Mouse (Mus musculus): ENCODE measurements at regions not wholly inside any gene's neighbourhood (a gene's known extent, or its start where the extent isn't known, plus 50 kb on each side); places are given as distances from the start of the nearest gene placed in this dataset.

DNA sequence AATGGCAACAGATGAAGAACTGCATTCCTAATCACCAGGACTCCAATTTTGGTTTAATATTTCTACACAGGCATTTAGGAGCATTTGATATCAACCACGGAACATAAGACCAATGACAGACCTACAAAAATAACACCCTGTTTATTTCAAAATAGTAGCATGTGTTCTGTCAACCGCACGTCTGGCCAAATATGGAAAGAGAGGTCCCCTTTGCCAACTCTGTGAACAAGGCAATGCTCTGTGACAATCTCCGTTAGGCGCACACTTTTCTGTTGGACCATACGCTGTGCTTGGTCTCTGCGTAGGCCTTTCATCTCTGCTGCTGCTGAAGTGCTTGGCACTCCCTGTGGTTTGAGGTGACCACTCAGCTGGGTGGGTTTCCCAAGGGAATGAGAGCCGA, 173.2 kb downstream of the Gadd45g start:
- DNase-seq (ENCODE audit: low spot score): no peak
- 88% methylated on average over 8 of the region's 8 CpGs for WGBS
- H3K27ac ChIP-seq (ENCODE audit: low read depth, low read length): no peak overlapping the region
- H3K4me1 ChIP-seq (ENCODE audit: control insufficient read depth, insufficient read depth, low read length): peaks cover 21% of the 10 kb centered on the region
- no peak for ATAC-seq (ENCODE audit: insufficient read depth, low FRiP score, low TSS enrichment)
- H3K9me3 ChIP-seq (ENCODE audit: control insufficient read depth, low read length): no peaks in the 10 kb centered on the region
- H3K36me3 ChIP-seq (ENCODE audit: control insufficient read depth, insufficient read depth, low read length): no peaks in the 10 kb centered on the region
- H3K4me3 ChIP-seq (ENCODE audit: low read depth, low read length): no peak overlapping the region
- no peak overlapping the region for H3K4me2 ChIP-seq (ENCODE audit: low read depth)
- H3K9ac ChIP-seq (ENCODE audit: low read length): no peak overlapping the region
- H3K27me3 ChIP-seq (ENCODE audit: control insufficient read depth, insufficient read depth, low read length): no peaks in the 10 kb centered on the region

DNA sequence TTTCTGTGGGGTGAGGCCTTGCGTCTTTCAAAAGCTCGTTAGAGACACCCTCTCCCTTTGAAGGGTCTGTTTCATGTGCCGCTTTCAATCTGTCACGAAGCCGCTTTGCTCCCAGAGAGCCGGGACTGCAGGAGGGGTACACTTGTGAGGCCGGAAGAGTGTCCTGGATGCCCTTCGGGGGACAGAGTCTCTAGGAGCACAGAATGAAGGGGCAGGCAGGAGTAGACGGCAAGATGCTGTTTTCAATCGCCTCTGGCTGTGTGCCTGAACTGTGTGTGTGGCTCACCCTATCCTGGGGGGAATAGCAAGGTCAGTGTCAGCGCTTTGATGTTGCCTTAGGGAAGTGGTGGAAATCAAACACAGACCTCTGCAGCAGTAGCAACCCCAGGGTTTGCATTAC, 174.7 kb downstream of the Gadd45g start:
- Histone ChIP-seq H3K36me3 (ENCODE audit: control insufficient read depth, insufficient read depth, low read length) (no peaks in the 10 kb centered on the region), H3K9me3 (ENCODE audit: control insufficient read depth, low read length) (no peaks in the 10 kb centered on the region), H3K9ac (ENCODE audit: low read length) (0 out of 2 replicates have a peak overlapping the region, but pooled peaks have one; percentile 24), H3K27ac (ENCODE audit: low read depth, low read length) (no peak overlapping the region), H3K4me2 (ENCODE audit: low read depth) (no peak overlapping the region), H3K27me3 (ENCODE audit: control insufficient read depth, insufficient read depth, low read length) (no peaks in the 10 kb centered on the region), H3K4me1 (ENCODE audit: control insufficient read depth, insufficient read depth, low read length) (peaks cover 21% of the 10 kb centered on the region), H3K4me3 (ENCODE audit: low read depth, low read length) (no peak overlapping the region)
- DNase-seq (ENCODE audit: low spot score) (peak; percentile 38), ATAC-seq (ENCODE audit: insufficient read depth, low FRiP score, low TSS enrichment) (no peak)
- WGBS: 35% methylated on average over 11 of the region's 11 CpGs

DNA sequence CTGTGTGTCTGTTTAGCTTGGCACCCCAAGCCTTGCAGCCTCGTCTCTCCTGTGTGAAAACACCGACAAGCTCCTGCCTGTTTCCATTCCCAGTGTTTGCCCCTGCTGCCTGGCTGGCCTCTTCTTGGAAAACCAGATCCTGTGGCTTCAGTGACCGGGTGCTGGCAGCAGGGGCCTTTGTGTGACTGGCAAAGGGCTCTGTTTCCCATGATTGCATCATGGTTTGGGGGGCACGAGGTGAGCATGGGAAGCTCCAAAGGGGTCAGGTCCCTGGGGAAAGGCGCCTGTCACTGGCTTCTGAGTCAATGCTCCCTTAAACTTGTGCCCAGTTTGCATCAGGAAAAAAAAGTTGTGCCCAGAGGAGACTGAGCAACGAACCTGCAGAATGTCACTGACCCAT, 175.3 kb downstream of the Gadd45g start:
- H3K36me3 ChIP-seq (ENCODE audit: control insufficient read depth, insufficient read depth, low read length): no peaks in the 10 kb centered on the region
- H3K9me3 ChIP-seq (ENCODE audit: control insufficient read depth, low read length): no peaks in the 10 kb centered on the region
- H3K27ac ChIP-seq (ENCODE audit: low read depth, low read length): no peak overlapping the region
- H3K4me2 ChIP-seq (ENCODE audit: low read depth): no peak overlapping the region
- H3K4me3 ChIP-seq (ENCODE audit: low read depth, low read length): no peak overlapping the region
- H3K27me3 ChIP-seq (ENCODE audit: control insufficient read depth, insufficient read depth, low read length): no peaks in the 10 kb centered on the region
- ATAC-seq (ENCODE audit: insufficient read depth, low FRiP score, low TSS enrichment) (no peak), DNase-seq (ENCODE audit: low spot score) (no peak)
- 60% methylated on average over 6 of the region's 6 CpGs for WGBS
- H3K9ac ChIP-seq (ENCODE audit: low read length): no peak overlapping the region
- H3K4me1 ChIP-seq (ENCODE audit: control insufficient read depth, insufficient read depth, low read length): peaks cover 21% of the 10 kb centered on the region

DNA sequence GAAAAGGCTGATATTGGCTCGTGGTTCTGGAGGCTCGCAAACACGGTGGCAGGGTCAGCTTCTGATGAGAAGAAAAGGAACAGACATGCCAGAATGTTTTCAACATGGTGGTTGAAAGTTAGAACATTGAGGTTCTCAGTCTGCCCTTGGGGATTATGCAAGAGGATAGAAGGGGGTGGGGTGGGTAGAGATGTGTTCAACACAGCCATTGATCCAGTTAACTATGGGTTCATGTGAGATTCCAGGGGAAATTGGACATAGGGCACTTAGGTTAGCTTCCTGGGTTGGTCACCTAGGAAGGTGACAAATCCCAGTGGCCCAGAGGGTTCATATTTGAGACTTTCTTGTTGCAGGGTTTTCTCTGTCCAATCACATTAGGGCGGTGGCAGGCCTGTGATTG, 176.1 kb downstream of the Gadd45g start:
- Histone ChIP-seq H3K27ac (ENCODE audit: low read depth, low read length) (no peak overlapping the region), H3K4me2 (ENCODE audit: low read depth) (no peak overlapping the region), H3K9ac (ENCODE audit: low read length) (no peak overlapping the region), H3K4me1 (ENCODE audit: control insufficient read depth, insufficient read depth, low read length) (peaks cover 21% of the 10 kb centered on the region), H3K9me3 (ENCODE audit: control insufficient read depth, low read length) (no peaks in the 10 kb centered on the region), H3K27me3 (ENCODE audit: control insufficient read depth, insufficient read depth, low read length) (no peaks in the 10 kb centered on the region), H3K4me3 (ENCODE audit: low read depth, low read length) (no peak overlapping the region), H3K36me3 (ENCODE audit: control insufficient read depth, insufficient read depth, low read length) (no peaks in the 10 kb centered on the region)
- ATAC-seq (ENCODE audit: insufficient read depth, low FRiP score, low TSS enrichment) (no peak), DNase-seq (ENCODE audit: low spot score) (no peak)
- WGBS: 85% methylated on average over 4 of the region's 4 CpGs

DNA sequence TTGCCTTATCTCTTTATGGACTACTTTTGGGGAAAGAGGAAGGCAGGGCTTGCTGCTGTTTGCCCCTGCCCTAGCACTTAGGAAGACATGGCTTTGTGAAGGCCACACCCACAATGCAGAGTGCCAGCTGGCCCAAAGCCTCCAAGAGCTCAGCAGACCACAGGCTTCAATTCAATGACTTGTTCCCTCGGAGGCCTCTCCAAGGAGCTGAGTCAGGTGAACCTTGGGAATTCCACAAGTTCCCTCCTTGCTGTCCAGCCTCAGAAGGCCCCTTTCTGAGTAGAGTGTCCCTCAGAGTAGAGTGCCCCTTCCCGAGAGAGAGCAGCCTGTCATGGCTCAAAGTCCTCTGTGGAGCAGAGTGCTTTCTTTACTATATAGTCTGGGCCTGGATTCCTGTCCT, 177.9 kb downstream of the Gadd45g start:
- Histone ChIP-seq H3K4me2 (ENCODE audit: low read depth) (no peak overlapping the region), H3K36me3 (ENCODE audit: control insufficient read depth, insufficient read depth, low read length) (no peaks in the 10 kb centered on the region), H3K27ac (ENCODE audit: low read depth, low read length) (peak overlapping the region; percentile 36; the same call in 1 of the 2 replicates), H3K9me3 (ENCODE audit: control insufficient read depth, low read length) (no peaks in the 10 kb centered on the region), H3K9ac (ENCODE audit: low read length) (no peak overlapping the region), H3K4me3 (ENCODE audit: low read depth, low read length) (no peak overlapping the region), H3K4me1 (ENCODE audit: control insufficient read depth, insufficient read depth, low read length) (peaks cover 21% of the 10 kb centered on the region), H3K27me3 (ENCODE audit: control insufficient read depth, insufficient read depth, low read length) (no peaks in the 10 kb centered on the region)
- ATAC-seq (ENCODE audit: insufficient read depth, low FRiP score, low TSS enrichment) (no peak), DNase-seq (ENCODE audit: low spot score) (peak; percentile 32)
- WGBS: 47% methylated on average over 2 of the region's 2 CpGs

DNA sequence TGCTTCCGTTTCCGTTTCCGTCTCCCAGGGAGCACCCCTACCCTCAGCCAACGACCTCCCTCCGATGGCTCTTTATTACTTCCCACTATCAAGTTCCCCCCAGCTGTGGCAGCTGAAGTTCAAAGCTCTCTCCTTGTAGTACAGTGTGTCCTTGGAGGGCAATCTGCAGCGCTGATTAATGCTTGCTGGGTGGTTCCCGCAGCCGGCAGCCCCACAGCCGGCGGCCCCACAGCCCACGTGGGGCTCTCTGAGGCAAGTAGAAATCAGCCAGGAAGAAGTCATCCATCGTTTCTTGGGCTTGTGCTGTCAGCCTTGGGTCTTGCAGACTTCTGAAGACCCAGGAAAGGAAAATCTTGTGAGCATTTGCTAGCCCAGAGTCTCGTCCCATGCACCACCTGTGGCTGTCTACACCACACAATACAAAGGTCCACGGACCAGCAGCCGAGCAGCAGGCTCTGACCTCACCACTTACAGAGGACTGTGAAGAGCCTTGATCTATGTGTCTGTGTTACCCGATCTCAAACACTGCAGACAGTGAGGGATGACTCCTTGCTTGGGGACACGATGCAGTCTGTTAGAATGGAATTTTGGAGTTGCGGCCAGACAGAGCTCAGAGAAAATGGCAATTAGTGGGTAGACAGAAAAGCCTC, 178.5 kb downstream of the Gadd45g start:
- WGBS: 19% methylated on average over 18 of the region's 18 CpGs
- ATAC-seq (ENCODE audit: insufficient read depth, low FRiP score, low TSS enrichment): 0 out of 2 replicates have a peak, but pooled peaks have one; percentile 45
- Histone ChIP-seq H3K4me2 (ENCODE audit: low read depth) (0 out of 2 replicates have a peak overlapping the region, but pooled peaks have one; percentile 0), H3K9me3 (ENCODE audit: control insufficient read depth, low read length) (no peaks in the 10 kb centered on the region), H3K27ac (ENCODE audit: low read depth, low read length) (no peak overlapping the region), H3K36me3 (ENCODE audit: control insufficient read depth, insufficient read depth, low read length) (no peaks in the 10 kb centered on the region), H3K4me3 (ENCODE audit: low read depth, low read length) (no peak overlapping the region), H3K9ac (ENCODE audit: low read length) (no peak overlapping the region), H3K4me1 (ENCODE audit: control insufficient read depth, insufficient read depth, low read length) (peaks cover 21% of the 10 kb centered on the region), H3K27me3 (ENCODE audit: control insufficient read depth, insufficient read depth, low read length) (no peaks in the 10 kb centered on the region)
- DNase-seq (ENCODE audit: low spot score): peak; percentile 80

DNA sequence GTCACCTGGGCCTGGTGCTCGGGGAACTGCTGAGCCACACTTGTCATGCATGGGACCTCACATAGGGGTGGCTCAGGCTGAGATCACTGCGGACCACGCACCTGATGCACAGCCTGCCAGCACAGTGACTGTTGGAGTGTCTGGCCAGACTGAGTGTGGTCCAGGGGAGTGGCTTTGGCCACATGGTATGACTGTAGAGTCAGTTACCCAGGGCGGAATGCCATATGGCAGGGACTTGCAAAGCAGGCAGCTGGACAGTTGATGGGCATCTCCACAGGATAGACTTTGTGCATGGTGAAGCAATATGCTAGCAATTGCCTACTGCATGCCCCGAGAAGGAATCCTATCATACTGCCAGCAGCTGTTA, 179.0 kb downstream of the Gadd45g start:
- H3K36me3 ChIP-seq (ENCODE audit: control insufficient read depth, insufficient read depth, low read length): no peaks in the 10 kb centered on the region
- no peaks in the 10 kb centered on the region for H3K27me3 ChIP-seq (ENCODE audit: control insufficient read depth, insufficient read depth, low read length)
- H3K9ac ChIP-seq (ENCODE audit: low read length): no peak overlapping the region
- H3K4me3 ChIP-seq (ENCODE audit: low read depth, low read length): no peak overlapping the region
- H3K4me1 ChIP-seq (ENCODE audit: control insufficient read depth, insufficient read depth, low read length): peaks cover 21% of the 10 kb centered on the region
- ATAC-seq (ENCODE audit: insufficient read depth, low FRiP score, low TSS enrichment) (peak; percentile 61; the same call in 1 of the 2 replicates), DNase-seq (ENCODE audit: low spot score) (peak; percentile 42)
- no peak overlapping the region for H3K27ac ChIP-seq (ENCODE audit: low read depth, low read length)
- no peak overlapping the region for H3K4me2 ChIP-seq (ENCODE audit: low read depth)
- H3K9me3 ChIP-seq (ENCODE audit: control insufficient read depth, low read length): no peaks in the 10 kb centered on the region
- 58% methylated on average over 5 of the region's 5 CpGs for WGBS

DNA sequence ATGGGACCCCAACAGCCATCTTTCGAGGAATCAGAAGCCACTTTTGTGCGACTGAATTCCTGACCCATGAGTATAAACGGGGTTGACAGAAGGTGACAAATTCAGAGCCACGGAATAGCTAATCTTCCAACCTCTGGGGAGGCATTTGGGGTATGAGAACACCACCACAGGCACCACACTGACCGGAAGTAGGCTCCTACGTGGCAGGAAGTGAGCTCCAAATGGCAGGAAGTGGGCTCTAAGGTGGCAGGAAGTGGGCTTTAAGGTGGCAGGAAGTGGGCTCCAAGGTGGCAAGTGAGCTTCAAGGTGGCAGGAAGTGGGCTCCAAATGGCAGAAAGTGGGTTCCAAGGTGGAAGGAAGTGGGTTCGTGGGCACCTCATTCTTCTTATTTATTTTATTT, 179.8 kb downstream of the Gadd45g start:
- no peak overlapping the region for H3K9ac ChIP-seq (ENCODE audit: low read length)
- DNase-seq (ENCODE audit: low spot score) (no peak), ATAC-seq (ENCODE audit: insufficient read depth, low FRiP score, low TSS enrichment) (no peak)
- H3K27ac ChIP-seq (ENCODE audit: low read depth, low read length): no peak overlapping the region
- H3K4me3 ChIP-seq (ENCODE audit: low read depth, low read length): no peak overlapping the region
- H3K4me2 ChIP-seq (ENCODE audit: low read depth): no peak overlapping the region
- 87% methylated on average over 7 of the region's 7 CpGs for WGBS
- H3K9me3 ChIP-seq (ENCODE audit: control insufficient read depth, low read length): no peaks in the 10 kb centered on the region
- H3K27me3 ChIP-seq (ENCODE audit: control insufficient read depth, insufficient read depth, low read length): no peaks in the 10 kb centered on the region
- H3K4me1 ChIP-seq (ENCODE audit: control insufficient read depth, insufficient read depth, low read length): peaks cover 18% of the 10 kb centered on the region
- H3K36me3 ChIP-seq (ENCODE audit: control insufficient read depth, insufficient read depth, low read length): no peaks in the 10 kb centered on the region

DNA sequence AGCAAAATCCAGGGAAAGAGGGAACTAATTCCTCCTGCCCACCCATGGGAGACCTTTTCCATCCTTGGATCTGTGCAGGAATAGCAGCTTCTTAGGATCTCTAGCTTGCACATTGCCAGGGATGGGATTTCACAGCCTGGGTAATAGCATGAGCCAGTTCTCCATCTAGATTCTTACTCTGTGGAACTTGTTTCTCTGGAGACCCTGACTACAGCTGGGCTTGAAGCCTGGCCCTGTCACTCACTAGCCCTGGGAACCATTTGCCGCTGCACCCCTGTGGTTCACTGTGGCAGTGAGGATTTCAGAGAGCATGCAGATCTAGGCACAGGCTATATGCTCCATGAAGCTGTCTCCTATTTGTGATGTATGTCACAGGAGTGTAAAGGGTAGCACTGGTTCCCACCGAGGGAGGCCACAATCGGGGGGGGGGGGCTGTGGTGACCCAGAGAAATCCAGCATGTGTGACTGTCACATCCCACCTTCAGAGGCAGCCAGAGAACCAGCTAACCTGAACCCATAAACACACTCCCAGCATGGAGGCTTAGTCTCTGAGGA, 183.5 kb downstream of the Gadd45g start:
- Histone ChIP-seq H3K4me1 (ENCODE audit: control insufficient read depth, insufficient read depth, low read length) (peaks cover 6% of the 10 kb centered on the region), H3K27ac (ENCODE audit: low read depth, low read length) (no peak overlapping the region), H3K9me3 (ENCODE audit: control insufficient read depth, low read length) (no peaks in the 10 kb centered on the region), H3K4me3 (ENCODE audit: low read depth, low read length) (no peak overlapping the region), H3K36me3 (ENCODE audit: control insufficient read depth, insufficient read depth, low read length) (no peaks in the 10 kb centered on the region), H3K9ac (ENCODE audit: low read length) (no peak overlapping the region), H3K27me3 (ENCODE audit: control insufficient read depth, insufficient read depth, low read length) (no peaks in the 10 kb centered on the region; the same call in 1 of the 2 replicates), H3K4me2 (ENCODE audit: low read depth) (no peak overlapping the region)
- ATAC-seq (ENCODE audit: insufficient read depth, low FRiP score, low TSS enrichment) (no peak), DNase-seq (ENCODE audit: low spot score) (no peak)
- WGBS: 61% methylated on average over 3 of the region's 3 CpGs
